Mouse (Mus musculus) MN1 (cell line): Measurements from ENCODE around the gene Cldn19.
"Not testable (repeated sequence)": the region's sequence is repeated elsewhere in the genome, so short reads cannot be mapped to it uniquely, and the experiment has no call there.

ENCODE experiments used
- DNase-seq: peaks from one replicate; pipeline ENCODE4 v3.0.0-alpha.2; 2016; ENCODE audit warnings: low spot score

Cldn19 gene

DNA sequence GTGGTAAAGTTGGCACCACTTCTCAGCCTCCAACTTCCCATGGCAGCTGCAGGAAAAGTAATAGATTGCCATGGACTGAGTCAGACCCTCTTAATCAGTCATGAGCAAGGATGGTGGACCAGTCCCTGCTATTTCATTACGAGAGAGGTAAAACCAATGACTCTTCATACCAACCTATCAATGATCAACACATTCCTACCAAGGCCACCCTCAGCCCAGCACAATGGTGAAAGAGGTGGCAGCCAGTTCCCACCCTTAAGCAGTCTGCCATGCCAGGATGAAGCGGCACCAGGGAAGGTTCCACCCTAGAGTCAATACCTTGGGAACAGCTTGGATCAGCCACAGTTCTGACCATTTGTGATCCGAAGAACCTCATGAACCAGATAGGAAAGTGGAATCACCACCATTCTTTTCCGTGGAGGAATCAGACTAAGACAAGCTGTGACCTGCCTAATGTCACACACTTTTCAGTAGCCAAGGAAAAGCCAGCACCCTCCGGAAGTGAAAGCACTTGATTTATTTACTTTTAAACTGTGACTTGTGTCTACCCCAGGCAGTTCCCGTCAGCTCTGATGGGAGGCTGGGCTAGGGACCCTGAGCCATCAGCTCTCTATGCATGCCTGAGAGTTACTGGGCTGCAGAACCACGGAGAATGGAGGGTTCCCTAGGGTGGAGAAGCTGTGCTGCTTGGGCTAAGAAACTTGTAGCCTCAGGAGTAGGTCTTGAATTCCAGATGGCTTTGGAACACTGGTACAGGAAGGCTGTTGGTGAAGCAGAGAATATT lies 3.0 kb upstream of the Cldn19 start:
- DNase-seq, result no peak

- no peak for DNase-seq
These were observed 1.1 kb upstream of the Cldn19 start for GRCm38 (mm10) chr4:119254012-119254618.

DNA sequence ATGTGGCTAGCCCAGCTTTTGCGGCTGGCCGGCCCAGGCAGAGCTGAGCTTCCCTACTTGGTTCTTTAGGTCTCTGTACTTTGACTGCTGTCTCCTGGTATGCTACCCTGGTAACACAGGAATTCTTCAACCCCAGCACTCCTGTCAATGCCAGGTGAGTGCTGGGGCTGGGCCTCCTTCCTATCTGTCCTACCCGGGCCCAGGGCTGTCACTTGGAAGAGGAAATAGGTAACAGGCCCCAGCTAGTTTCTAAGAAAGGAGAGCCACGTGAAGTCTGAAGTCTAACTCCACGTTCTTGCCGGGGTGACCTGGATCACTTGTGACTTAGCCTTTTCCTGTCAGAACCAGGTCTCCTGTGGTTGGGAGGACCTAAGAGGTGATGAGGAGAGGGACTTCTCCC lies 1.9 kb downstream of the Cldn19 start:
- DNase-seq, result no peak

DNA sequence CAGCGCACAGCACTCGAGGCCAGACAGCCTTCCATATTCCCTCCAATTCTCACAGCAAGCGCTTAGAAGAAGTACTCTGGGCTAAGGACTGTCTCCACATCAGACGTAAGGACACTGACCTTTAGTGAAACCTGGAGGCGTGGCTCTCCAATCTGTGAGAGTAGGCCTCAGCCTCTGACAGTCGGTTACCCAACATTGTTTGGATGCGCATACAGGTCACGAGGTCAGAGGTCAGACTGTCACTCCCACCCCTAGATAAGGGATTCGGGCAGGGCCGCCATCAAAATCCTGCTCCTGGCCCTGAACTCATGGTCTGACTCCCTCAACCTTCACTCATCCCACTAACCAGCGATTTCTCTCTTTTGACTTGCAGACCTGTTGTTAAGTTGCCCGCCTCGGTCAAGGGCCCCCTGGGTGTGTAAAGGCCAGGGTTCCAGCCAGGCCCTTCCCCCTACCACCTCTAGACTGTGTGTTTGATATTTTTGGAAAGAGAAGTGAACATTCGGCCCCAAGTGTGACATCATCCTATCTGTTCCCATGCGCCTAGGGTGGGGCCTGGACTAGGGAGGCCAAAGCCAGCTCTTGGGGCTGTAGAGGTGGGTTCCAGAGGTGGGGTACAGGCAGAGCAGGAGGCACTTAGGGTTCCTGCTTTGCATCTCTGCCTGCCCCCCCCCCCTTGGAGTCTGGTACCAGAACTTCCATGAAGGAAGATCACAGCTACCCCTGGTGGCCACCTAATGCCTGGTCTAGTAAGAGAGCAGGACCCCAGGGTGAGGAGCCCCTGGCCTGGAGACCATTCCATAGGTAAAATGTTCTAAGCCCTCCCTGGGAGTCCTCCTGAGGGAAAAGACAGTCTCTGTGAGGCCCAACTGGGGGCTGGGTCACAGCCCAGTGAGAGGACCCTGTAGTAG lies 4.4 kb downstream of the Cldn19 start:
- no peak for DNase-seq

- no peak for DNase-seq
These were observed 6.0 kb downstream of the Cldn19 start for GRCm38 (mm10) chr4:119261087-119261713.

- no peak for DNase-seq
These were observed 7.3 kb downstream of the Cldn19 start for GRCm38 (mm10) chr4:119262483-119262882.

DNA sequence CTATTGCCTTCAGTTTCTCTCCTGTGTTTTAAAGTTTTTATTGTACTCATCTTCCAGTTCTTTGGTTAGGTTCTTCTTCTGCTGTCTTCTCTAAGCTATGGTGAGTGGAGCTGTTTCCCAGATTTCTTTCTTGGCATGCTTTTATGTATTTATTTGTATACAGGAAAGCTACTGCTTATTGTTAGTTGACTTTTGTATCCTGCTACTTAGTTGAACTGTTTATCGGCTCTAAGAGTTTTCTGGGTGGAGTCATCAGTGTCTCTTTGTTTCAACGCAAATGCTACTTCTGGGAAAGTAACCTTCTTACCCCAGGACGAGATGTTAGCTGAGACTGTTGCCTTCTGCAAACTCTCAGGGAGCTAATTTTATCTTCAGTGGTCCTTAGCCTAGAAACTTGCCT lies 8.2 kb downstream of the Cldn19 start:
- no peak for DNase-seq

GRCm38 (mm10) chr4:119266606-119267005 lies 11.4 kb downstream of the Cldn19 start:
- DNase-seq, result no peak

- DNase-seq, result peak; percentile 47
These were observed 19.4 kb downstream of the Cldn19 start for GRCm38 (mm10) chr4:119274627-119275026.

GRCm38 (mm10) chr4:119275226-119275625 lies 20.0 kb downstream of the Cldn19 start:
- DNase-seq, result no peak

- no peak for DNase-seq
These were observed 20.5 kb downstream of the Cldn19 start for GRCm38 (mm10) chr4:119275726-119276125.

DNA sequence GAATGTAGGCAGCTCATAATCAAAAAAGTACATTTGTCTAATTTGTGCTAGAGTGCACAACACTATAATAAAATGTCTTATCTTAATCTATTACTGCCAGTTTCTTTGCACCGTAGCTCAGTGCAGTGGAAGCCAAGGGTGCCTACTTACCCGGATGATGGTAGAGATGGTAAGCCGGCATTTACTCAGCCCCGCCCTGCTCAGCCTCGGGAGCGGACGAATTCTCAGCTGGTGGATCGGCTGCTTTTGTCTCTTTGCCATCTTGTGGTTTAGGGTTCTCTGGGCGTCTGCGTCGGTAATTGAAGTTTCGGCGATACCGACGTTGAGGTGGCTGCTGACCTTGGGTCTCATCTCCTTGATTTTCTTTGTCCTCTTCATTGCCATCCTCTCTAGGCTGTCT lies 23.6 kb downstream of the Cldn19 start:
- DNase-seq, result not testable (repeated sequence)

DNA sequence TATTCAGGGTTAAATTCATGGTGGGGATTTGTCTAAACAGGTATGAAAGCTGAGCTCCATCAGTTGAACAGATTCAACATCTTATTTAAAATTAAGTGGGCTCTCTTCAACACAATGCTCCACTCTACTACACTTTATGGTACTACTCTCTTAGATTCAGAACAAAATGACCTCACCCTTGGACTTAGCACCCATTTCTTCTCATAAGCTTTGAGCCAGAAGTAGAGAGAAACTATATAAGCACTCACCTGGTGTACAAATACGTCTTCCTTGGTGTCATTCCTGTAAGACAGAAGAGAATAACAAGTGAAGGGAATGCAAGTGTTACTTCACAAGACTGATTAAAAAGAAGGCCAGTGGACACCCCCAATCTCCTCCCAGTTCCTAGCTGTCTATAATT lies 29.6 kb downstream of the Cldn19 start:
- DNase-seq, result no peak

DNA sequence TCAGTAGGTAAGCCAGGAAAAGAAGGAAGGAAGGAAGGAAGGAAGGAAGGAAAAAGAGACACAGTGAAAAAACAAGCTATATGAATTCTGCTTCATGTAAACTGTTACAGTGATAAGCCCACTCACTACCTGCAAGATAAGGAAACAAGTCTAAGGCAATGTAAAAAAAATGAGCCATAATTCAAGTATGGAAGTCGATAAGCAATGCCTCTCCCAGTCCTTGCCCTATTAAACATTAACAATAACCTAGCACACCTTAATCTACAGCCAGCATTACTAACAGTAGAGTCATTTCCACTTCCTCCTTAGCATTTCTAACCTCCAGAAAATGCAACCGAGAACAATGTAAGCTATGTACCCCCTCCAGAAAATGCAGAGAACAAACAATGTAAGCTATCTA lies 30.1 kb downstream of the Cldn19 start:
- no peak for DNase-seq

DNA sequence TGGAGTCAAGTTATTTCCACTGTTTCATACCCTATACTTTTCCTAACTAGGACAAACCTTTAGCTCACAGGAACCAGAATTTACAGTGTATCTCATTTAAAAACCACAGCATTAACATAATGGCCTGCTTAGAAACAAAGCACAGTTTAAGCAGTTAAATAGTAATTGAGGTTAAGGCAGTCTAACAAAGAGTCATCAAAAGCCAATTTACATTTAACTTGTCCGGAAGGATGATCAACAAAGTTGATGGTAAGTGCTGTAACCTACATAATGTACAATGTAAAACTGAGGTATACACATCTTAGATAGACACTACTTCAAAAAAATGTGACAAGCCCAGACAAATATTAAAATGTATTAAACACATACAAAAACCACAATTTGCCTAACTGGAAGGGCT lies 36.7 kb downstream of the Cldn19 start:
- DNase-seq, result no peak

- peak; percentile 72 for DNase-seq
These were observed 37.8 kb downstream of the Cldn19 start for GRCm38 (mm10) chr4:119292771-119293573.

DNA sequence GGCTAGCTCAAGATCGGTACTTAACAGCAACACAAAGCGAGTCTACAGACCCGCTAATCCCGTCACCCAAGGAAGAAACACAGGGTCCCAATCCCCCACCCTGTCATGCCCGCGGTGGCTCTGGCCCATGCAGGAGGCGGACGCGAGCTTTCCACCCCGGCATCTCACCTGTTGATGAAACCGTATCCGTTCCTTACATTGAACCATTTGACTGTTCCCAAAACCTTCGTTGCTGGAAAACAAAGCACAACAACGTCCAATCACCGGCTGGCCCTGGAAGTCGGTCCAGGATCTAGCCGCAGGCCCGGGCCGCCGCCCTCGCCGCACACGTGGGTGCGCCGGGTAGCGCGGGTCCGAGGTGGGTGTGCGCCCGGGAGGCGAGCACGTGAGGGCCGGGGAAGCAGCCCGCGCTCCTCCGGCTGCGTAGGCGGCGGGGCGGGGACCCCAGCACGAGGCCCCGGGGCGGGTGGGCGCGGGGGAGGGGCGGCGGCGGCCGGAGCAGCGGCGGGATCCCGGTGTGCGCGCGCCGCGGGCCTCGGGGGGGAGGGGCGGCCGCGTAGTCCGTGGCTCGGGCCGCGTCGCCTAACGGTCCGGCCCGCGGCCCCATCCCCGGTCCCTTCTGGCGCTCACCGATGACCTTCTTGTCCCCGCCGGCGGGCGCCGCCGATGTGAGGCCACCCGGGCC lies 38.5 kb downstream of the Cldn19 start:
- peak; percentile 19 for DNase-seq

DNA sequence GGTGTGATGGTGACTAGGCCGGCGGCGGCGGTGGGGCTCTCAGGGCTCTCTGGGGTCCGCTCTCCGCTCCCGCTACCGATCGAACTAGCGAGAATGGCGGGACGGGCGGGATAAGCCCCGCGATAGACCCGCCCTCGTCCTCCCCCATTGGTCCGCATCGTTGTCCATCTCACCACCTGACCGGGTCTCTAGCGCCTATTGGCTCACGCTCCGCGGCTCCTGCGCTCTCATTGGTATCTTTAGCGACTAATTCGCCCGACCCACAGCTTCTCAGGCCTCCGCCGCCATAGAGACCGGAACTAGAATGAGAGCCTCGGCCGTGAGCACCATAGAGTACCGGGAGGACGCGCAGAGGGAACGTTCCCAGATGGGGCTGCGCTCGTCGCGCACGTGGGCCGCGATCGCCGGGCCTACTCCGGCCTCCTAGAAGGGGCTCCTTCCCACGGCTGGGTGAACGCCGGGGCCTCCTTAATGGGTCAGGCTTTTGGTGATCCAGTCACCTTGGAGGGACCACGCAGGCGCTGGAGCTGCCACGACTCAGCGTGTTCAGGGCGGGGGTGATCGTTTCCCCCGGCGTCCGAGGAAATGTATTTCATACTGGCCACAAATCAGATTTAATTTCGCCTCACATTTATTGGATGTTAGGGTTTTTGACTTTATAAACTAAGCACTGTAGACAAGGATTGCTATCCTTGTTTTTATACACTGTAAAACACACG lies 39.4 kb downstream of the Cldn19 start, which contains the start of gene Ybx1:
Gene Ybx1, minus strand, starts transcription at position 190 of the 719 bp plus-strand sequence.
- DNase-seq, result peak; percentile 95

DNA sequence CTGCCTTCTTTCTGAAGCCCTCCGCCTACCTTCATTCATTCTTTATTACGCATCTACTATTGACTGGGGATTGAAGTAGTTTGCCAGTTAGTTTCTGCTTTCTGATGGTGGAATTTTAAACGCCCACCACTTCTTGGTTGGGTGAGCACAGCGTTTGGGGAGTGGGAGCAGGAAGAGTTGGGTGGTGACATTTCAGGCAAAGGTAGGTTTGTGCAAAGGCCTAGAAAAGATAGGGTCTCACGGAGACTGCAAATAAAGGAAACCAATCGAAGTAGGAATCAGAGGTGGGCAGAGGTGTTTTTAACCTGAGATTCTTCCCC lies 39.9 kb downstream of the Cldn19 start:
- DNase-seq, result no peak

DNA sequence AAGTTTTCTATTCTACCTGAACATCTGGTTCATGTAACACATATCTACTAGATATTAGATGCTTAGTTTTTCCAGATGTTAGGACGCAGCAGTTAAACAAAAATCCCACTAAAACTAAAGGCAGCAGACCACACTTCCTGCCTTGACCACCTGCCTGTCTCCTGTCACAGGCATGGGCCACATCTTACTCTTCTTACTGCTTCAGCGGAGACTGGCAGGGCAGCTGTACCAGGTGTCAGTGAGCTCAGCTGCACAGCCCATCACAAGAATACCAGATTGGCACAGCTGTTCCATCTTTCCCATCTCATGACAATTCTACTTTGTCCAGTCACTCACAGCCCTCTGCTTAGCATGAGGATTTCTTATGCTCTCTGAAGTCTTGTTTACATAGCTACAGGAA lies 42.1 kb downstream of the Cldn19 start:
- no peak for DNase-seq
